Mouse (Mus musculus) bone marrow, adult 2 months (tissue): Measurements from ENCODE around the gene Usp5.

Experiments
- CTCF ChIP-seq: fragments of 200-500 bp; IDR thresholded peaks from 2 replicates; pipeline ENCODE4 v1.5.1; 2011; ENCODE audit warnings: low read length, control low read depth; ENCODE audit not compliant: control insufficient read depth, insufficient read depth
- POLR2A ChIP-seq: fragments of 200-500 bp; IDR thresholded peaks from 2 replicates; pipeline ENCODE4 v1.6.1; 2011; ENCODE audit warnings: low read depth, mild to moderate bottlenecking, control low read depth, low read length, borderline replicate concordance; ENCODE audit not compliant: control insufficient read depth

DNA sequence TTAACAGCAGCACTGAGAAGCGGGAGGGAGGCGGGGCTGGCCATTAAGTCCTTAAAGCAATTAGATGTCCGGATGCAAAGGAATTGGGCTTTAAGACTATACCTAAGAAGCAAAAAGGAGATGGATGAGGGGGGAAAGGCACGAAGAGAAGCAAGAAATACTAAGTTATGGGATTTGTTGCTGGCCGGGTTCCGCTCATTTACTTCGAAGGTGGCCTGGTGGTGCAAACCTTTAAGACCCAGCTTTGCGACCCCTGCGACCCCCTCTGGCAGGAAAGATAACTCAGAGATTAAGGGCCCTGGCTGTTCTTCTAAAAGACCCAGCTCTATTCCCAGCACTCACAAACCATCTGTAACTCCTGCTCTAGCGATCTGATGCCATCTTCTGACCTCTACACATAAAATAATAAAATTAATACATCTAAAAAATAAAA, 49.3 kb downstream of the Usp5 start:
- TF ChIP-seq POLR2A (no peak), CTCF (no peak)
